Mouse (Mus musculus): ENCODE data around the gene Olfr994.

The Olfr994 gene

DNA sequence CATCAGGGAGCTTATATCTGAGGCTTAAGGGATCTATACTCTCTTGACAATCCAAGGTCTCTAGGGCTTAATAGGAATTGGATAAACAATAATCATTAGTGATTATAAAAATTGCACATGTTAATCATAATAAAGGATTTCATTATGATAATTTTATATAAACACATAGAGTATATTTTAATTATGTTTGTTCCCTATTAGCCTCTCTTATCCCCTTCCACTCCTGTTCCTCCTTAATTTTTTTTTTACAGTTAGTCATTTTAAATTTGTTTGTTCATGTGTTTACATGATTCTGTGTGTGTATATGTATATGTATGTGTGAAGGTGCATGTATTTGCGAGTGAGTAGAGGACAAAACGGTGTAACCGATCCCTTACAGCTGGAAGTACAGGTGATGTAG is at the start of gene Olfr994:
Olfr994 (minus strand) TSS at position 101 of the 400 bp plus-strand sequence.
- no peak for DNase-seq (ENCODE audit: low spot score in 2 of 2)

DNA sequence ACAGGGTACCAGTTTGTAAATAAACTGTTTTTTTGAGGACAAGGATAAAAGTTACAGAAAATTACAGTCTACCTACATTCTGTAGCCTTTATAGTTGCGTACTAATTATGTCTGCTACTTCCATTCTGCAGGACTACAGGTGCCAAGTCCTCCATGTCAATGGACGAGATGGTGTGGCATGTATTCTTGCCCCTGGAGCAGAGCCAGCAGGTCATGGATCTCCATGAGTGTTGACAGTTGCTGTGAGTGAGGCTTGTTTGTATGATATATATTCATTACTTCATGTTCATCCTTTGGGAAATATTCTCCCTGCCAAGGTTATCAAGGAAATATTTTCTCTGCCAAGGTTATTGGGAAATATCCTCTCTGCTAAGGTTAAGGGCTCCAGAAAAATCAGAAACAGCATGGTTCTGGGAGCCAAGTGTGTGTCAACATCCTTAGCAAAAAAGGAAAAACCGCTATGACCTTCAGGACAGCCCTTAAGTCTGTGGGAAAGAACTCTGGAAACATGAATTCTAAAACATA is 30.6 kb upstream of the Olfr994 start:
- DNase-seq (ENCODE audit: low spot score in 2 of 2), result no peak

DNA sequence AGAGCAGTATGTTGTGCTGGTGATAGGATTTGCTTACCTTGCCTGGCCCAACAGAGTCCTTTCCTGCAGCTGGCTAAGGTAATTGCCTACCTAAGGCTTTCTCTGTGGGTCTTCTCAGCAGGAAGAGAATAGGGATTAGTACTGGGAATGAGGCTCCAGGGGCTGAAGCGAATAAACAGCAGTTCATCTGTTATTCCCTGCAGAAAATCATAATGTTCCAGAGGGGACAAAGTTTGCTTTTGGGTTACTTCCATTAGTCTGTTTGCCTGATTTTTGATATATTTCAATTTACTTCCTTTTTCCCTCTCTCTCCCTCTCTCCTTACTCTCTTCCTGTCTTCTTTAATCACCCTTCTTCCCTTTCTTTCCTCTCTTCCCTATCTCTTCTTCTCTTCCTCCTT is 7.3 kb upstream of the Olfr994 start, which contains the start of gene Olfr995:
Olfr995 (minus strand) TSS at position 101 of the 400 bp plus-strand sequence.
- no peak for DNase-seq (ENCODE audit: low spot score in 2 of 2)

DNA sequence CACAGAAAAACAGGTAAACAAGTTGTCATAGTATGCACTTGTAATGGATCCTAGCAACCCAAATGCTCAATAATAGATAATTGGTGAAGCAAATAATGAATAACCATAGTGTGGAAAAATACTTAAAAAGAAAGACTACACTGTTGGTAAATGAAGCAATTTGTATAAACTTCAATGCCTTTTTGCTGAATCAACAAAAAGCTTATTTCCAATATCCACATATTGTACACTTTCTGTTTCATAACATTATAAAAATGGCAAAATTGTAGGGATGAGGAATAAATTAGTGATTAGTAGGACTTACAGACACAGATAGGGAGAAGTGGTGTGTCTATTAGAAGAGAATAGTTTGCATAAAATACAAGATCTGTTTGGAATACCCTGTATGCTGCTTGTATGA is 6.3 kb upstream of the Olfr994 start:
- no peak for DNase-seq (ENCODE audit: low spot score in 2 of 2)

DNA sequence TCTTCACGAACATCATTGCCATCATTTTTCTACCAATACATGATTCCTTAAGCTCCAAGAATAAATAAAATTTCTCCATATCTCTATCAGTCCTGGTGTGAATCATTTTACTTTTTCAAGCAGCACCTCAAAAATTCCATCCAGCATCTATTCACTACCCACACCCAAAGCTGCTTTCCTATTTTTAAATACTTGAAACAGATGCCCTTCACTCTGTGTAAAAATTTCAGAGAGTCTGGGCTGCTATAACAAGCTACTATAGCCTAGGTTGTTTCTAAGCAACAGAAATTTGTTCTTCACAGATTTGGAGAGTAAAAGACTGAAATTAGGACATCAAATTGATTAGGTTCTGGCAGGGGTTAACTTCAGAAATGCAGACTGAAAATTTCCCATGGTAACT is 10.4 kb downstream of the Olfr994 start:
- DNase-seq (ENCODE audit: low spot score in 2 of 2), result no peak

DNA sequence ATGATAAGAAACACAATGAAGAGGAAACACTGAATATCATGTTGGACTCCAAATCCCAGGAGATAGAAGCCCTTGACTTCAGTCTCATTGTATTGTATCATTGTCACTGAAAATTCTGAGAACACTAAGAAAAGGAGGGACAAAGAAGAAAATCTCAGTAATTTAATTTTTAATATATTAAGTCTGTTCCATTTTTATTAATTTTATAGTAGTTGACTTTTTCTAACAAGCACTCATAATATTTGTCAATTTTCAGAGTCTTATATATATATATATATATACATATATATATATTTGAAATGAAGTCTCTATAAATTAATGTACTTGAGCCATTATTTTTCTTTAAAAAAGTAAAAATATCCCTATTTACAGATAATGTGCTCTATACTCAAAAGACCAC is 21.5 kb downstream of the Olfr994 start, which contains the start of gene Olfr993:
Olfr993 (minus strand) TSS at position 101 of the 400 bp plus-strand sequence.
- DNase-seq (ENCODE audit: low spot score in 2 of 2), result no peak

DNA sequence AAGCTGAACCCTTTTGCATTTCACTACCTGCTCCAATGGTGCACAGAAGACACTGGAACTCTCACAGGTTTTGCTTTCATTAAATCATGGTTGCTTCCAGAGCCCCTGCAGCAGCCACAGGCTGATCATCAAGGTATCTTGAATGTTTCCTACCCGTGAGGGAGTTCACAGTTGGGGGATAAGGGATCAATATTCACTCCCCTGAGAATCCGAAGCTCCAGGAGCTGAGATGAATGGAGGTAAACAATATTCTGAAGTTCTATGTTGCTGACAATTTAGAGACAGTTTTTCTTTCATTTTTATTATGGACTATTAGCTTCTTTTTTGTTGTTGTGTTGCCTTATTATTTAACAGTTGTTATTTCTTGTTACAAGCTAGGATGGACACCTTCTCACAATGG is 26.9 kb downstream of the Olfr994 start, which contains the start of gene Olfr992:
Olfr992 (minus strand) TSS at position 101 of the 400 bp plus-strand sequence.
- DNase-seq (ENCODE audit: low spot score in 2 of 2), result no peak

Measured in natural killer cell, adult 2 months (primary cell).